Mouse (Mus musculus) spleen, postnatal 10 days (tissue): ENCODE results near the gene Eif4a3.
A peak's percentile ranks its signal among the peaks of the same experiment; 100 is the strongest.
"Not testable (repeated sequence)": the region's sequence is repeated elsewhere in the genome, so short reads cannot be mapped to it uniquely, and the experiment has no call there.

ENCODE experiments used
- DNase-seq, 2 experiments: peaks; one replicate each; pipeline ENCODE4 v3.0.0; 2021 to 2022; ENCODE audit warnings: low spot score in 2 of 2

Gene Eif4a3

GRCm38 (mm10) chr11:119298917-119299316, 972 bp downstream of the Eif4a3 start:
- DNase-seq, result no peak

GRCm38 (mm10) chr11:119297996-119298395, 1.9 kb downstream of the Eif4a3 start:
- no peak for DNase-seq

GRCm38 (mm10) chr11:119292861-119293260, 7.0 kb downstream of the Eif4a3 start:
- not testable (repeated sequence) for DNase-seq

GRCm38 (mm10) chr11:119287207-119287992, 12.5 kb downstream of the Eif4a3 start:
- no peak for DNase-seq

- DNase-seq, result no peak
These were observed 13.9 kb downstream of the Eif4a3 start for GRCm38 (mm10) chr11:119285791-119286527.

GRCm38 (mm10) chr11:119281030-119281429, 18.9 kb downstream of the Eif4a3 start:
- no peak for DNase-seq

- DNase-seq, result peak in 1 of 2 experiments; percentile 48
These were observed 26.5 kb downstream of the Eif4a3 start for GRCm38 (mm10) chr11:119273186-119273930.

GRCm38 (mm10) chr11:119272492-119272891, 27.4 kb downstream of the Eif4a3 start:
- DNase-seq, result not testable (repeated sequence)

GRCm38 (mm10) chr11:119268557-119269195, 31.2 kb downstream of the Eif4a3 start:
- DNase-seq, result no peak

- DNase-seq, result peak; percentile 94 to 97
These were observed 31.9 kb downstream of the Eif4a3 start, which contains the start of gene Gaa for GRCm38 (mm10) chr11:119267768-119268556. Gaa (plus strand) TSS chr11:119267887.

GRCm38 (mm10) chr11:119267241-119267674, 32.6 kb downstream of the Eif4a3 start:
- no peak for DNase-seq

GRCm38 (mm10) chr11:119265811-119266210, 34.1 kb downstream of the Eif4a3 start:
- DNase-seq, result no peak

- no peak for DNase-seq
These were observed 35.5 kb downstream of the Eif4a3 start for GRCm38 (mm10) chr11:119264413-119264812.

GRCm38 (mm10) chr11:119259977-119260376, 39.9 kb downstream of the Eif4a3 start:
- DNase-seq, result no peak

GRCm38 (mm10) chr11:119258572-119259322, 41.1 kb downstream of the Eif4a3 start:
- DNase-seq, result peak; percentile 38 to 66

GRCm38 (mm10) chr11:119258216-119258571, 41.7 kb downstream of the Eif4a3 start:
- no peak for DNase-seq

GRCm38 (mm10) chr11:119256557-119256956, 43.3 kb downstream of the Eif4a3 start:
- not testable (repeated sequence) for DNase-seq

GRCm38 (mm10) chr11:119252854-119253541, 46.9 kb downstream of the Eif4a3 start:
- peak in 1 of 2 experiments; percentile 68 for DNase-seq

GRCm38 (mm10) chr11:119250998-119251397, 48.9 kb downstream of the Eif4a3 start:
- DNase-seq, result peak in 1 of 2 experiments; percentile 41
